Mouse (Mus musculus) CH12.LX (cell line): Measurements from ENCODE around the gene Adgra1. TPM values are rescaled to one million over a fixed set of nuclear protein-coding genes. Genes with fewer than 3 reads are reported as not detected.

Experiments used
- DNase-seq: peaks from one replicate; pipeline ENCODE4 v3.0.0-alpha.2; 2013; ENCODE audit errors: extremely low read depth
- H3K27ac ChIP-seq: 2 replicates; pipeline ENCODE4 v1.5.1; 2012; ENCODE audit warnings: low read depth, mild to moderate bottlenecking, control low read depth, moderate library complexity; ENCODE audit not compliant: insufficient read depth
- H3K27me3 ChIP-seq: replicated peaks from 2 replicates; pipeline ENCODE3; 2012; ENCODE audit warnings: inconsistent platforms
- H3K36me3 ChIP-seq, 2 experiments: replicated peaks in 1 of 2; 2 replicates each; pipeline versions ENCODE3 to v1.6.1; 2012; ENCODE audit warnings: inconsistent platforms in 1 of 2, low read length in 1 of 2, mild to moderate bottlenecking in 1 of 2, mixed read lengths in 1 of 2, moderate library complexity in 1 of 2; ENCODE audit not compliant: control insufficient read depth in 1 of 2, insufficient read depth in 1 of 2
- H3K4me1 ChIP-seq, 2 experiments: 2 replicates each; pipeline ENCODE4 v1.6.1; 2012; ENCODE audit warnings: inconsistent platforms in 1 of 2, moderate library complexity in 1 of 2; ENCODE audit not compliant: insufficient read depth in 2 of 2, control insufficient read depth in 1 of 2
- H3K4me2 ChIP-seq: 2 replicates; pipeline ENCODE4 v1.6.1; 2012; ENCODE audit warnings: low read depth, mild to moderate bottlenecking, control low read depth; ENCODE audit not compliant: poor library complexity, insufficient read depth, severe bottlenecking
- H3K4me3 ChIP-seq, 3 experiments: fragments of 150-350 bp in 1 of 3; sonication (generic) in 1 of 3; replicated peaks in 1 of 3; 2 replicates each; pipeline versions ENCODE3 to v1.5.1; 2011 to 2012; ENCODE audit warnings: low read depth in 2 of 3, low read length in 2 of 3, mild to moderate bottlenecking in 2 of 3, moderate library complexity in 2 of 3, control low read depth in 1 of 3, improper control_type of control experiment in 1 of 3, inconsistent platforms in 1 of 3, mixed read lengths in 1 of 3; ENCODE audit not compliant: poor library complexity in 1 of 3
- H3K79me2 ChIP-seq: replicated peaks from 2 replicates; pipeline ENCODE4 v1.6.1; 2012; ENCODE audit warnings: mild to moderate bottlenecking, moderate library complexity; ENCODE audit not compliant: control insufficient read depth, poor library complexity, insufficient read depth, severe bottlenecking; ENCODE audit errors: extremely low read depth
- H3K9ac ChIP-seq: 2 replicates; pipeline ENCODE4 v1.6.1; 2012; ENCODE audit warnings: low read depth, mild to moderate bottlenecking, control low read depth, moderate library complexity; ENCODE audit not compliant: insufficient read depth
- H3K9me3 ChIP-seq: replicated peaks from 2 replicates; pipeline ENCODE3; 2012; ENCODE audit warnings: low read length, inconsistent platforms, mixed read lengths
- BHLHE40 ChIP-seq: IDR thresholded peaks from 2 replicates; pipeline ENCODE4 v1.6.1; 2011; ENCODE audit warnings: mild to moderate bottlenecking, low read depth, low read length, improper control_type of control experiment
- CHD2 ChIP-seq: IDR thresholded peaks from 2 replicates; pipeline ENCODE4 v1.6.1; 2011; ENCODE audit warnings: low read length, improper control_type of control experiment
- CTCF ChIP-seq, 2 experiments: IDR thresholded peaks in 1 of 2; conservative IDR thresholded peaks in 1 of 2; 2 replicates each; pipeline ENCODE4 v1.5.1; 2011 to 2012; ENCODE audit warnings: low read depth in 2 of 2, low read length in 2 of 2, improper control_type of control experiment in 1 of 2, inconsistent platforms in 1 of 2, mild to moderate bottlenecking in 1 of 2, moderate library complexity in 1 of 2
- E2F4 ChIP-seq: IDR thresholded peaks from 2 replicates; pipeline ENCODE4 v1.6.1; 2011; ENCODE audit warnings: low read depth, low read length, improper control_type of control experiment; ENCODE audit not compliant: insufficient replicate concordance
- EP300 ChIP-seq: IDR thresholded peaks from 2 replicates; pipeline ENCODE4 v1.6.1; 2011; ENCODE audit warnings: low read length, improper control_type of control experiment
- ETS1 ChIP-seq: conservative IDR thresholded peaks from 2 replicates; pipeline ENCODE4 v1.6.1; 2012; ENCODE audit warnings: low read depth, mild to moderate bottlenecking, inconsistent platforms, low read length, improper control_type of control experiment, moderate library complexity
- HCFC1 ChIP-seq: IDR thresholded peaks from 2 replicates; pipeline ENCODE4 v1.6.1; 2012; ENCODE audit warnings: low read depth, mild to moderate bottlenecking, inconsistent platforms, low read length, improper control_type of control experiment
- JUN ChIP-seq: IDR thresholded peaks from 2 replicates; pipeline ENCODE4 v1.6.1; 2011; ENCODE audit warnings: low read depth, mild to moderate bottlenecking, low read length, improper control_type of control experiment, moderate library complexity; ENCODE audit not compliant: insufficient read depth
- JUND ChIP-seq: conservative IDR thresholded peaks from 2 replicates; pipeline ENCODE4 v1.6.1; 2011; ENCODE audit warnings: low read depth, low read length, improper control_type of control experiment
- KAT2A ChIP-seq: IDR thresholded peaks from 2 replicates; pipeline ENCODE4 v1.6.1; 2012; ENCODE audit warnings: low read length, improper control_type of control experiment, inconsistent platforms; ENCODE audit not compliant: insufficient replicate concordance
- MAX ChIP-seq: IDR thresholded peaks from 2 replicates; pipeline ENCODE4 v1.6.1; 2011; ENCODE audit warnings: low read length, improper control_type of control experiment
- MEF2A ChIP-seq: IDR thresholded peaks from 2 replicates; pipeline ENCODE4 v1.6.1; 2014; ENCODE audit warnings: low read depth, mild to moderate bottlenecking, inconsistent platforms, low read length, improper control_type of control experiment, borderline replicate concordance
- MYC ChIP-seq: IDR thresholded peaks from 2 replicates; pipeline ENCODE4 v1.6.1; 2011; ENCODE audit warnings: low read depth, mild to moderate bottlenecking, improper control_type of control experiment, low read length
- NELFE ChIP-seq: IDR thresholded peaks from 2 replicates; pipeline ENCODE4 v1.6.1; 2011; ENCODE audit warnings: low read depth, low read length, improper control_type of control experiment
- NRF1 ChIP-seq: IDR thresholded peaks from 2 replicates; pipeline ENCODE4 v1.6.1; 2014; ENCODE audit warnings: low read depth, mild to moderate bottlenecking, inconsistent platforms, low read length, improper control_type of control experiment, moderate library complexity
- PAX5 ChIP-seq: IDR thresholded peaks from 2 replicates; pipeline ENCODE4 v1.6.1; 2012; ENCODE audit warnings: low read length, inconsistent platforms, mixed read lengths
- POLR2A ChIP-seq: IDR thresholded peaks from 2 replicates; pipeline ENCODE4 v1.6.1; 2011; ENCODE audit warnings: low read depth, mild to moderate bottlenecking, improper control_type of control experiment, low read length
- POLR2AphosphoS2 ChIP-seq: IDR thresholded peaks from 2 replicates; pipeline ENCODE4 v1.6.1; 2011; ENCODE audit warnings: low read depth, low read length, improper control_type of control experiment
- RAD21 ChIP-seq: IDR thresholded peaks from 2 replicates; pipeline ENCODE4 v1.6.1; 2011; ENCODE audit warnings: low read depth, mild to moderate bottlenecking, low read length, improper control_type of control experiment, moderate library complexity
- SIN3A ChIP-seq: IDR thresholded peaks from 2 replicates; pipeline ENCODE4 v1.6.1; 2012; ENCODE audit warnings: low read length, improper control_type of control experiment, inconsistent platforms
- SMC3 ChIP-seq: IDR thresholded peaks from 2 replicates; pipeline ENCODE4 v1.6.1; 2011; ENCODE audit warnings: low read depth, low read length, improper control_type of control experiment
- TCF12 ChIP-seq: IDR thresholded peaks from 2 replicates; pipeline ENCODE4 v1.6.1; 2014; ENCODE audit warnings: low read depth, mild to moderate bottlenecking, inconsistent platforms, low read length, improper control_type of control experiment
- USF2 ChIP-seq: conservative IDR thresholded peaks from 2 replicates; pipeline ENCODE4 v1.6.1; 2011; ENCODE audit warnings: low read depth, low read length, improper control_type of control experiment
- ZMIZ1 ChIP-seq: IDR thresholded peaks from 2 replicates; pipeline ENCODE4 v1.6.1; 2012; ENCODE audit warnings: low read depth, mild to moderate bottlenecking, inconsistent platforms, low read length, improper control_type of control experiment
- dilution Hi-C: fragments of 300-500 bp; cut with MboI; formaldehyde crosslinking; loops from 2 replicates; pipeline ENCODE4 v1.14.3; 2020; ENCODE audit warnings: low sequenced_read_pairs; ENCODE audit not compliant: extremely low pct_unique_long_range_greater_than_20kb, extremely low pct_ligation_motif_present
- in situ Hi-C: fragments of 300-500 bp; cut with MboI; formaldehyde crosslinking; loops from 3 replicates; pipeline ENCODE4 v1.14.3; 2019; ENCODE audit warnings: low sequenced_read_pairs, low pct_ligation_motif_present, low pct_unique_long_range_greater_than_20kb, mixed read lengths
- polyA plus RNA-seq: library from polyadenylated mRNA; unstranded; fragments of >175 nt; gene quantifications from 2 replicates; pipeline ENCODE4 v1.2.1, GENCODE M21; 2012; ENCODE audit warnings: low read depth; ENCODE audit not compliant: insufficient read length
- total RNA-seq, 2 experiments: library from RNA; depleted of rRNA; stranded (reverse); fragments of 300-350 nt in 1 of 2; fragments of >200 nt in 1 of 2; gene quantifications; 2 replicates each; pipeline ENCODE4 v1.2.3; 2012 to 2014

Adgra1 gene
- total and polyA plus RNA-seq, 3 experiments: not detected

GRCm38 (mm10) chr7:139850152-139850551 is 16.2 kb downstream of the Adgra1 start:
- dilution Hi-C loops (no loop called here), in situ Hi-C loops (no loop called here)

DNA sequence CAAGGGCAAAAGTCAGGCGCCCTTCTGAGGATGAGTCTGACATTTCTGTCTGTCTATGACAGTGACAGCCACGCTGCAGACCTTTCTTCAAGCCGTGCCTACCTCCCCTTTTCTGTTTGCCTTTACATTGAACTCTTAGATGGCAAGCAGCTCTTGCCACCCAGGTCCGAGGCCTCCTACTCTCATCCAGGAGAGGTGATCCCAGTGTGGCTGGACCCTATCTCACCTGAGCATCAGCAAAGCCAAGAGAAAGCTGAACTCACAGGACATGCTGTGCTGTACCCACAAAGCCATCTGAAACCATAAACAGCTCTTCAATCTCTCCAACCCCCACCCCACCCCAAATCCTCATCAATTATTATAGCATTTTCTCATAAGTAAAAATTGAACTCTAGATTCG is 16.7 kb downstream of the Adgra1 start:
- Histone ChIP-seq H3K4me1 (no peaks in the 10 kb centered on the region), H3K27me3 (no peaks in the 10 kb centered on the region), H3K9ac (no peak overlapping the region), H3K9me3 (no peaks in the 10 kb centered on the region), H3K4me3 (no peak overlapping the region), H3K27ac (no peak overlapping the region), H3K4me2 (no peak overlapping the region), H3K79me2 (no peaks in the 10 kb centered on the region)
- in situ Hi-C loops (no loop called here), dilution Hi-C loops (no loop called here)
- TF ChIP-seq HCFC1 (no peak), PAX5 (no peak), NRF1 (no peak), TCF12 (no peak), KAT2A (no peak), RAD21 (no peak), ETS1 (no peak), MYC (no peak), JUN (no peak)
- TF ChIP-seq, all 38 proteins: peak for 0
- no peak for DNase-seq
- no peaks in the 10 kb centered on the region for H3K36me3 ChIP-seq

More at GRCm38 (mm10) chr7:139850152-139850551, 16.2 kb downstream of the Adgra1 start:
- no peaks in the 10 kb centered on the region for H3K27me3 ChIP-seq
- DNase-seq: no peak
- no peak overlapping the region for H3K27ac ChIP-seq
- H3K9ac ChIP-seq: no peak overlapping the region
- H3K4me1 ChIP-seq: no peaks in the 10 kb centered on the region; a peak in 1 of 4 replicates
- no peaks in the 10 kb centered on the region for H3K9me3 ChIP-seq
- no peak overlapping the region for H3K4me2 ChIP-seq
- no peaks in the 10 kb centered on the region for H3K36me3 ChIP-seq
- no peaks in the 10 kb centered on the region for H3K79me2 ChIP-seq
- TF ChIP-seq MEF2A (no peak), KAT2A (no peak), POLR2AphosphoS2 (no peak), SMC3 (no peak), USF2 (no peak), E2F4 (no peak), ZMIZ1 (no peak), POLR2A (no peak), JUND (no peak), MAX (no peak), CTCF (conservative IDR thresholded peaks at IDR 0.05 in 1 of 2, IDR thresholded peaks at IDR 0.05 in 1 of 2; ENCODE audit: low read depth in 2 of 2, low read length in 2 of 2) (no peak), SIN3A (no peak), NELFE (no peak), EP300 (no peak), CHD2 (no peak), BHLHE40 (no peak)
- TF ChIP-seq, all 38 proteins: peak for 0
- H3K4me3 ChIP-seq: no peak overlapping the region
